Mouse (Mus musculus): ENCODE results near the gene Lipe. TPM values are rescaled to one million over a fixed set of nuclear protein-coding genes. Genes with fewer than 3 reads are reported as not detected.

Lipe gene
- polyA plus RNA-seq (2012; rRNA removed) (10.4 and 17.0 TPM in 2 replicates), polyA plus RNA-seq (2014; fragmentation: Nextera tagmentation; extraction: Ambion mirVana) (3.5 and 4.1 TPM in 2 replicates)

- Histone ChIP-seq H3K4me3 (replicated peaks; ENCODE audit: low read length) (no peak within 1 kb of the TSS), H3K4me2 (replicated peaks; ENCODE audit: low read depth, low read length, severe bottlenecking) (no peak within 1 kb of the TSS), H3K36me3 (ENCODE audit: control insufficient read depth, insufficient read depth, low read length) (no peaks in the 10 kb centered on the region), H3K27me3 (ENCODE audit: control insufficient read depth, insufficient read depth, low read length) (no peaks in the 10 kb centered on the region), H3K27ac (replicated peaks; ENCODE audit: low read depth, low read length) (no peak within 1 kb of the TSS), H3K4me1 (ENCODE audit: control insufficient read depth, insufficient read depth, low read length) (peaks cover 24% of the 10 kb centered on the region), H3K9ac (ENCODE audit: low read depth, low read length, severe bottlenecking) (no peak within 1 kb of the TSS), H3K9me3 (ENCODE audit: control insufficient read depth, low read length) (no peaks in the 10 kb centered on the region)
- 94% methylated on average over 1 of the region's 1 CpGs for whole genome bisulfite sequencing
- no peak for ATAC-seq (ENCODE audit: low FRiP score, low read depth)
- TF ChIP-seq POLR2A (IDR thresholded peaks at IDR 0.05; ENCODE audit: borderline replicate concordance, extremely low read depth, insufficient read depth, insufficient read length), result no peak
- no peak for DNase-seq (ENCODE audit: low spot score)
These were observed at the start of gene Lipe for GRCm38 (mm10) chr7:25398610-25399009. Gene Lipe (minus strand): TSS chr7:25398710.

DNA sequence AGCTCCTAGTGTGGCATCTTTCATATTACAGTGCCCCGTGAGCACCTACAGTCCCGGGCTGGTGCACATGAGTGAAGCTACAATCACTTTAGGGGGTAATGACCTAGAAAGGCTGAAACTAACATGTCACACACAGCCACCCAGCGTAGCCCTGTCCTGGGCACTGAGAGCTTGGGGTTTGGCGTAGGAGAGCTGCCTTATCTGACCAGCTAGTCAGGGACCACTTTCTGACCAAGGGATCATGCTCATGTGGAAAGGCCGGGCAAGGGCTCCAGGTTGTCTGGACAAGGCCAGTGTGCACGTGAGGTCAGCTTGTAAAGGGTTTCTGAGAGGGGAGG, 42.3 kb upstream of the Lipe start:
- Histone ChIP-seq H3K4me2 (replicated peaks; ENCODE audit: low read depth, low read length, severe bottlenecking) (no peak overlapping the region), H3K4me1 (ENCODE audit: control insufficient read depth, insufficient read depth, low read length) (no peaks in the 10 kb centered on the region), H3K9me3 (ENCODE audit: control insufficient read depth, low read length) (no peaks in the 10 kb centered on the region), H3K27me3 (ENCODE audit: control insufficient read depth, insufficient read depth, low read length) (no peaks in the 10 kb centered on the region), H3K4me3 (replicated peaks; ENCODE audit: low read length) (no peak overlapping the region), H3K9ac (ENCODE audit: low read depth, low read length, severe bottlenecking) (no peak overlapping the region), H3K36me3 (ENCODE audit: control insufficient read depth, insufficient read depth, low read length) (no peaks in the 10 kb centered on the region), H3K27ac (replicated peaks; ENCODE audit: low read depth, low read length) (no peak overlapping the region)
- no peak for TF ChIP-seq POLR2A (IDR thresholded peaks at IDR 0.05; ENCODE audit: borderline replicate concordance, extremely low read depth, insufficient read depth, insufficient read length)
- DNase-seq (ENCODE audit: low spot score) (no peak), ATAC-seq (ENCODE audit: low FRiP score, low read depth) (no peak)
- WGBS, result 84% methylated on average over 6 of the region's 6 CpGs

DNA sequence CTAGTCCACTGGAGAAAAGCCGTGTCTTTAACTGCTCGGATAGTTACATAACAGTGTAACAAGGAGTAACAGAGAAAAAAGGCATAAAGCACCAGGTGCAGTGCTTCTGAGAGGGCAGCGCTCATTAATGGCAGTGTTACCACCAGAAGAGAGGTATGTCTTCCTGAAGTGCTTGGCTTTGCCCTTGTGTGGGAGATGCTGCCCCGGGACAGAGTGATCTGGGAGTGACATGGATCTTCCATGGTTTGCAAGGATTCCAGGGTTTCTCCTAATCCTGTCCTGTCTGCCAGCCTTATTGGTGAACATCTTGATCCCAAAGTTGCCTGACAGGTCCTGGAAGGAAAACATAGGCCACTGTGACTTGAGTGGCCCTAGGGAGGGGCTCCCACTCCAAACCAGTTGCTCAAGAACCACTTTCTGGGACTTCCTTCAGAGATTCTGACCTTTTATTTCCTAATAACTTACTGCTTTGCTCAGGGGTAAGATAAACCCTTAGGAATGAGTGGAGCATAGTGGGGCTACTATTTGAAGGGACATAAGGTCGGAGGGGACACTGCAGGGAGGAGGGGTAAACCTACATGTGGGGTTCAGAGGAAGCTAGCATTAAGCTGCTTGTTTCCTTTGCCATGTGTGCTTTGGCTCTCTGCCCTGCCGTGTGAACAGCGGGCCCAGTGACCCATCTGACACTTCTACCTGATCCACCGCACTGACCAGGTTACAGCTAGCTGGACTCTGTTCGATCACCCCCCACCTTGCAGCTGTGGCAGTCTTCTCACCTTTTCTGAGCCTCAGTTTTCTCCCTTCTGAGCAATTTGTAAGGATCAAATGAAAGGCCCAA, 41.7 kb upstream of the Lipe start:
- Histone ChIP-seq H3K27me3 (ENCODE audit: control insufficient read depth, insufficient read depth, low read length) (no peaks in the 10 kb centered on the region), H3K4me1 (ENCODE audit: control insufficient read depth, insufficient read depth, low read length) (no peaks in the 10 kb centered on the region), H3K36me3 (ENCODE audit: control insufficient read depth, insufficient read depth, low read length) (no peaks in the 10 kb centered on the region), H3K4me3 (replicated peaks; ENCODE audit: low read length) (no peak overlapping the region), H3K9ac (ENCODE audit: low read depth, low read length, severe bottlenecking) (no peak overlapping the region), H3K27ac (replicated peaks; ENCODE audit: low read depth, low read length) (no peak overlapping the region), H3K9me3 (ENCODE audit: control insufficient read depth, low read length) (no peaks in the 10 kb centered on the region), H3K4me2 (replicated peaks; ENCODE audit: low read depth, low read length, severe bottlenecking) (no peak overlapping the region)
- TF ChIP-seq POLR2A (IDR thresholded peaks at IDR 0.05; ENCODE audit: borderline replicate concordance, extremely low read depth, insufficient read depth, insufficient read length), result no peak
- 84% methylated on average over 9 of the region's 9 CpGs for WGBS
- ATAC-seq (ENCODE audit: low FRiP score, low read depth) (no peak), DNase-seq (ENCODE audit: low spot score) (no peak)

- H3K4me1 ChIP-seq (ENCODE audit: control insufficient read depth, insufficient read depth, low read length), result no peaks in the 10 kb centered on the region
- no peaks in the 10 kb centered on the region for H3K27me3 ChIP-seq (ENCODE audit: control insufficient read depth, insufficient read depth, low read length)
- WGBS, result 87% methylated on average over 8 of the region's 8 CpGs
- H3K9me3 ChIP-seq (ENCODE audit: control insufficient read depth, low read length), result no peaks in the 10 kb centered on the region
- H3K36me3 ChIP-seq (ENCODE audit: control insufficient read depth, insufficient read depth, low read length), result no peaks in the 10 kb centered on the region
- no peak overlapping the region for H3K27ac ChIP-seq (replicated peaks; ENCODE audit: low read depth, low read length)
- H3K4me3 ChIP-seq (replicated peaks; ENCODE audit: low read length), result no peak overlapping the region
- no peak for DNase-seq (ENCODE audit: low spot score)
- no peak for TF ChIP-seq POLR2A (IDR thresholded peaks at IDR 0.05; ENCODE audit: borderline replicate concordance, extremely low read depth, insufficient read depth, insufficient read length)
- no peak overlapping the region for H3K4me2 ChIP-seq (replicated peaks; ENCODE audit: low read depth, low read length, severe bottlenecking)
- H3K9ac ChIP-seq (ENCODE audit: low read depth, low read length, severe bottlenecking), result no peak overlapping the region
- no peak for ATAC-seq (ENCODE audit: low FRiP score, low read depth)
These were observed 40.8 kb upstream of the Lipe start for GRCm38 (mm10) chr7:25439124-25439822.

DNA sequence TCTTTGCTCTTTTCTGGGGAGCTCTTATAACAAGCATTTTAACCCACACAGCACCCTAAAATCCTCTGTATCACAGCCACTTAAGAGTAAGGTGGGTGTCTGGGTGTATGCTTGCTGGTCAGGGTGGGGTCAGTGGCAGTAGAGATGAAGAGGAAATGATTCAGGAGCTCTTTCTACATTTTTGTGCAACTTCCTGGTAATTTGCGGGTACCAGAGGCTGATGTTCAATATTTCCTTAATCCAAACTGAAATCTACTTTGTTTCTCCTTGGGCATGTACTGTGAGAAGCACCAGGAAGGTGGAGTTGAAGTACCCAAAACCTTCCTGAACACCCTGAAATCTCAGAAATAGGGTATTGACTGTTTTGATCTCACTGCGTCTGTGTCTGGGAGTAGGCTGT, 38.2 kb upstream of the Lipe start:
- Histone ChIP-seq H3K4me3 (replicated peaks; ENCODE audit: low read length) (no peak overlapping the region), H3K27me3 (ENCODE audit: control insufficient read depth, insufficient read depth, low read length) (no peaks in the 10 kb centered on the region), H3K4me1 (ENCODE audit: control insufficient read depth, insufficient read depth, low read length) (peaks cover 4% of the 10 kb centered on the region; the same call in 1 of the 2 replicates), H3K9me3 (ENCODE audit: control insufficient read depth, low read length) (no peaks in the 10 kb centered on the region), H3K36me3 (ENCODE audit: control insufficient read depth, insufficient read depth, low read length) (no peaks in the 10 kb centered on the region), H3K27ac (replicated peaks; ENCODE audit: low read depth, low read length) (no peak overlapping the region), H3K4me2 (replicated peaks; ENCODE audit: low read depth, low read length, severe bottlenecking) (no peak overlapping the region), H3K9ac (ENCODE audit: low read depth, low read length, severe bottlenecking) (no peak overlapping the region)
- no peak for TF ChIP-seq POLR2A (IDR thresholded peaks at IDR 0.05; ENCODE audit: borderline replicate concordance, extremely low read depth, insufficient read depth, insufficient read length)
- DNase-seq (ENCODE audit: low spot score) (no peak), ATAC-seq (ENCODE audit: low FRiP score, low read depth) (no peak)
- WGBS, result 97% methylated on average over 2 of the region's 2 CpGs

All from limb, embryonic 14.5 days (tissue).